Mouse (Mus musculus) hindbrain, embryonic 13.5 days (tissue): ENCODE data around the gene Scel. TPM values are rescaled to one million over a fixed set of nuclear protein-coding genes. Genes with fewer than 3 reads are reported as not detected.

ENCODE experiments used
- ATAC-seq: fragments of 200-750 bp; cut with Nextera tagmentation; 2 replicates; pipeline ENCODE4 v1.8.0; 2017; ENCODE audit warnings: moderate TSS enrichment; ENCODE audit not compliant: low FRiP score
- H3K27ac ChIP-seq: fragments of 300-500 bp; sonication (generic); 2 replicates; pipeline ENCODE4 v1.5.1; 2015; ENCODE audit warnings: inconsistent platforms, mild to moderate bottlenecking, moderate library complexity
- H3K27me3 ChIP-seq: fragments of 300-500 bp; sonication (generic); 2 replicates; pipeline ENCODE4 v1.6.1; 2015; ENCODE audit warnings: mild to moderate bottlenecking, inconsistent platforms
- H3K36me3 ChIP-seq: fragments of 300-500 bp; sonication (generic); 2 replicates; pipeline ENCODE4 v1.6.1; 2015; ENCODE audit warnings: mild to moderate bottlenecking, inconsistent platforms
- H3K4me1 ChIP-seq: fragments of 300-500 bp; sonication (generic); replicated peaks from 2 replicates; pipeline ENCODE4 v1.6.1; 2015; ENCODE audit warnings: inconsistent platforms
- H3K4me2 ChIP-seq: fragments of 300-500 bp; sonication (generic); 2 replicates; pipeline ENCODE4 v1.6.1; 2015; ENCODE audit warnings: inconsistent platforms, mild to moderate bottlenecking, moderate library complexity
- H3K4me3 ChIP-seq: fragments of 300-500 bp; sonication (generic); 2 replicates; pipeline ENCODE4 v1.5.1; 2015; ENCODE audit warnings: mild to moderate bottlenecking, inconsistent platforms
- H3K9ac ChIP-seq: fragments of 300-500 bp; sonication (generic); 2 replicates; pipeline ENCODE4 v1.6.1; 2015; ENCODE audit warnings: mild to moderate bottlenecking, inconsistent platforms
- H3K9me3 ChIP-seq: fragments of 300-500 bp; sonication (generic); 2 replicates; pipeline ENCODE4 v1.6.1; 2016; ENCODE audit warnings: inconsistent platforms
- WGBS: fragments of 180-500 bp; shearing (Covaris S2); methylation state at CpG from one replicate; pipeline ENCODE4 v1.1.7; 2015; 5-methylcytosine and 5-hydroxymethylcytosine counted together
- polyA plus RNA-seq: library from polyadenylated mRNA; unstranded; fragments of >200 nt; fragmentation: Nextera tagmentation; extraction: Ambion mirVana; gene quantifications from 2 replicates; pipeline ENCODE4 v1.2.1, GENCODE M21; 2015

Scel gene
- polyA plus RNA-seq, 1 experiment from 2014 or later: 0.16 TPM

DNA sequence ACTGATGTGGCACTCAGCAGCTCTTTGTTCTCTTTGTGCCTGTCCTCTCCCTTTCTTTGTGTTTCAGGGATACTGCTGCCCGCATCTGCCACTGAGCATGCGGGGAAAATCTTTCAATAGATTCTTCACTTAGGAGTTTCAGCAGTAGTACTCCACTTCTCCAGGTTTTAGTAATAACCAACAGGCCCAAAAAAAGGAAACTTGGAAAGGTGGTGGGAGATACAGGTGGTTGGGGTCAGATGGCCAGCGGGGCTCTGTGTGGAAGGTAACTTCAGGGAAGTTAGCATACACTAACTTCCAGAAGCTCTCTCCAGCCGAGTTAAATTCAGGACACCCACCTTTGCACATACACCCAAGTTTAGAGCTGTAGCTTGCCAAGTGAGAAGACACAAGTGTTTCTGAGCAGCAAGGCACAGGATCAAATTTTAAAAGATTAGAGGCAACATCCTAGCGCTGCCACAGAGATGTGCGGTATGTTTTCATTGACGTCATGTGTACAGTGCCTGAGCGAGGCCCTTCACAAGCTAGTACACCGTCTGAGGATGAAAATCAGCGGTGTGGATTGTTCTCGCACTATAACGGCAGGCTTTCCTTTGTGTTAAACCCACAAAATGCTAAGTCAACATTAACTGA is 135.6 kb downstream of the Scel start:
- H3K9ac ChIP-seq: no peak overlapping the region
- H3K4me2 ChIP-seq: peak overlapping the region; percentile 77
- H3K27ac ChIP-seq: 0 out of 2 replicates have a peak overlapping the region, but pooled peaks have one; percentile 5
- peaks cover 42% of the 10 kb centered on the region for H3K4me1 ChIP-seq
- no peak for ATAC-seq
- no peak overlapping the region for H3K4me3 ChIP-seq
- H3K36me3 ChIP-seq: no peaks in the 10 kb centered on the region
- H3K27me3 ChIP-seq: no peaks in the 10 kb centered on the region
- no peaks in the 10 kb centered on the region for H3K9me3 ChIP-seq
- 27% methylated on average over 12 of the region's 12 CpGs for WGBS

DNA sequence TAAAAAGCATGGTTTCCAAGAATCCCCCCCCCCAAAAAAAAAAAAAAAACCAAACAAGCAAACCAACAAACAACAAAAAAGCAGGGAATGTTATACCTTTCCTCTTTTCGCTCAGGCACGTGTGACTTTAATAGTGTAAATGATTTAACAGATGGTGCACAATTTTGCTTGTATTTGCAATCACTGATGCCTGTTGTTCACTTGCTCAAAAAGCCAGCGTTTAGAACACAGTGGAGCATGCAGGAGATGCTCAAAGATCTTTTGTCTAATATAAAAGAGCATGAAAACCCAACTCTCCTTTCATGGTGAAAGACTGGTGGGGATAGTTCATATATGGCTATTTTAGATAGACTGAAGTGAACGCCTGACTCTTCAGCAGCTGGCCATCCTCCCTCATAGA is 136.2 kb downstream of the Scel start:
- Histone ChIP-seq H3K4me3 (peak overlapping the region; percentile 97), H3K4me1 (peaks cover 47% of the 10 kb centered on the region), H3K36me3 (no peaks in the 10 kb centered on the region), H3K4me2 (peak overlapping the region; percentile 77), H3K27me3 (no peaks in the 10 kb centered on the region), H3K9me3 (no peaks in the 10 kb centered on the region), H3K9ac (0 out of 2 replicates have a peak overlapping the region, but pooled peaks have one; percentile 99), H3K27ac (peak overlapping the region; percentile 99)
- 30% methylated on average over 4 of the region's 4 CpGs for WGBS
- no peak for ATAC-seq

DNA sequence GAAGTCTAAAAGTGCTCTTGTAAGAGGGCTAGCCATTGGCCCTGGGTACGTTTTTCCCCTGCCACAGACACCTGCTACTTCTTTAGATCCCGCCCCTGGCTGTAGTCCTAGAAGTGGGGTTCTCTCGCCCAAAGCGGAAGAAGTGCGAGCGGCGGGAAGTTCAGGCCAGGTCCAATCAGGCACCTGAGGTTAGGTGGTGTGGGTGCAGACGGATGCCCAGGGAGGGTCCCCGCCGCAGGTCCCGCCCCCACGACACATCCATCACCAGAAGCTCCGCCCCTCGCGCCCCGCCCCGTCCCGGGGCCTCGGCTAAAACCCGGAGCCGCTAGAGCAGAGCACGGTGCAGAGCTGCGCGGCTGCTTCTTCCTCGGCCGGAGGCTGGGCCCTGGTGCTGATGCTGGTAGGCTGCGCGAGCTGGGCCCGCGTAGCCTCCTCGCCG is 136.8 kb downstream of the Scel start, which contains the start of gene Slain1:
Gene Slain1, plus strand, starts transcription at position 333 of the 439 bp plus-strand sequence.
- Histone ChIP-seq H3K36me3 (no peaks in the 10 kb centered on the region), H3K27me3 (no peaks in the 10 kb centered on the region), H3K9me3 (no peaks in the 10 kb centered on the region), H3K27ac (peak within 1 kb of the TSS; percentile 99), H3K4me1 (peaks cover 52% of the 10 kb centered on the region), H3K9ac (peak within 1 kb of the TSS; percentile 99), H3K4me3 (peak within 1 kb of the TSS; percentile 97), H3K4me2 (peak within 1 kb of the TSS; percentile 77)
- 3% methylated on average over 29 of the region's 32 CpGs for WGBS
- ATAC-seq: peak; percentile 97

DNA sequence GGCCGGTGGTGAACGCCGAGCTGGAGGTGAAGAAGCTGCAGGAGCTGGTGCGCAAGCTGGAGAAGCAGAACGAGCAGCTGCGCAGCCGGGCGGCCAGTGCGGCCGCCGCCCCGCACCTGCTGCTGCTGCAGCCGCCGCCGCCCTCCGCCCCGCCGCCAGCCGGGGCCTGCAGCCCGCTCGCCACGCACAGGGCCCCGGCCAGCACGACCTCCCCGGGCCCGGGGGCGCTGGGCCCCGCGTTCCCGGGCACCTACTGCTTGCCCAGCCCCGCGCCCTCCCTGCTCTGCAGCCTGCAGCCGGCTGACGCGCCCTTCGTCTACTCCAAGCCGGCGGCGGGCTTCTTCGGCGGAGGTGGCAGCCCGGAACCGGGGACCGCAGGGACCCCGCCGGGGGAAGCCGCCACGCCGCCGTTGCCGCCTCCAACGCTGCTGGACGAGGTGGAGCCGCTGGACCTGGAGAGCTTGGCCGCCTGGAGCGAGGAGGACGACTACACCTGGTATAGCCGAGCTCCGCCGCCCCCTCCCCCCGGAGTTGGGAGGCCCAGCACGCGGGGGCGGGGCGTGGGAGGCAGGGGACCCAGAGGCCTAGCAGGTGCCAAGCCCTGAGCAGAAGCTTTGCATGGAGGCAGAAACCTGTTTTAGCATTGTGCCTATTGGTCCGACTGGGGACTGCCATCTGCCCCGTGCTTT is 137.4 kb downstream of the Scel start:
- H3K4me2 ChIP-seq: peak overlapping the region; percentile 77
- WGBS: 1% methylated on average over 42 of the region's 67 CpGs
- no peaks in the 10 kb centered on the region for H3K27me3 ChIP-seq
- H3K36me3 ChIP-seq: no peaks in the 10 kb centered on the region
- H3K27ac ChIP-seq: peak overlapping the region; percentile 99
- peak; percentile 75 for ATAC-seq
- H3K4me3 ChIP-seq: peak overlapping the region; percentile 97
- H3K4me1 ChIP-seq: peaks cover 57% of the 10 kb centered on the region
- peak overlapping the region; percentile 99 for H3K9ac ChIP-seq
- H3K9me3 ChIP-seq: no peaks in the 10 kb centered on the region

DNA sequence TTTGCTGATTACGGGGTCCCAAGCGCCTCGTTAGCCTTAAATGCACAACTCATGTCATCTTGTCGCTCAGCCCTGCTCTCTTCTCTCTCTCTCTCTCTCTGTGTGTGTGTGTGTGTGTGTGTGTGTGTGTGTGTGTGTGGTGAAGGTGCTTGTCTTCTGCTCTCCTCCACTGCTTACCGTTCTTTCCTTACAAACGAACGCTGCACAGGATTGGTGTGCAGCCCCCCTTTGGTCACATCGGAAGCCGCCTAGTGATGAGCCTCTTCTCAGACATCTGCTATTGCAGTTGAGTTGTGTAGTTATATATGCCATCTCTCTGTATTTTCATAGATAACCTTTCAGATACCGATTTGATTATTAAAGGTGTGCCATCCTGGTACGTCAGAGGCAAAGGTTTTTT is 138.0 kb downstream of the Scel start:
- peak; percentile 41; the same call in 1 of the 2 replicates for ATAC-seq
- Histone ChIP-seq H3K27ac (peak overlapping the region; percentile 99), H3K27me3 (no peaks in the 10 kb centered on the region), H3K9me3 (no peaks in the 10 kb centered on the region), H3K36me3 (no peaks in the 10 kb centered on the region), H3K4me2 (peak overlapping the region; percentile 77), H3K9ac (peak overlapping the region; percentile 99), H3K4me1 (peaks cover 63% of the 10 kb centered on the region), H3K4me3 (peak overlapping the region; percentile 97)
- 3% methylated on average over 11 of the region's 11 CpGs for WGBS

DNA sequence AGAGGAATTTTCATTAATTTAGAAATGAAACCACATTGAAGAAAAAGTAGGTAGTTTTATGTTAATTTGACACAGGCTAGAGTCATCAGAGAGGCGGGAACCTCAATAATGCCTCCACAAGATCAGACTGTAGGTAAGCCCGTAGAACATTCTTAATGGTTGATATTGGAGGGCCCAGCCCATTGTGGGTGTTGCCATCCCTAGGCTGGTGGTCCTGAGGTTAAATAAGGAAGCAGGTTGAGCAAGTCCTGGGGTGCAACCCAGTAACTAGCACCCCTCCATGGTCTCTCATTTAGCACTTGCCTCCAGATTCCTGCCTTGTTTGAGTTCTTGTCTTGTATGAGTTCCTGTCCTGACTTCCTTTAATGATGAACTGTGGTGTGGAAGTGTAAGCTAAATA is 138.4 kb downstream of the Scel start:
- Histone ChIP-seq H3K27ac (peak overlapping the region; percentile 99), H3K9ac (peak overlapping the region; percentile 99), H3K4me1 (peaks cover 67% of the 10 kb centered on the region), H3K9me3 (no peaks in the 10 kb centered on the region), H3K4me3 (peak overlapping the region; percentile 97), H3K4me2 (peak overlapping the region; percentile 77), H3K27me3 (no peaks in the 10 kb centered on the region), H3K36me3 (no peaks in the 10 kb centered on the region)
- WGBS: 53% methylated on average over 2 of the region's 2 CpGs
- ATAC-seq: no peak

DNA sequence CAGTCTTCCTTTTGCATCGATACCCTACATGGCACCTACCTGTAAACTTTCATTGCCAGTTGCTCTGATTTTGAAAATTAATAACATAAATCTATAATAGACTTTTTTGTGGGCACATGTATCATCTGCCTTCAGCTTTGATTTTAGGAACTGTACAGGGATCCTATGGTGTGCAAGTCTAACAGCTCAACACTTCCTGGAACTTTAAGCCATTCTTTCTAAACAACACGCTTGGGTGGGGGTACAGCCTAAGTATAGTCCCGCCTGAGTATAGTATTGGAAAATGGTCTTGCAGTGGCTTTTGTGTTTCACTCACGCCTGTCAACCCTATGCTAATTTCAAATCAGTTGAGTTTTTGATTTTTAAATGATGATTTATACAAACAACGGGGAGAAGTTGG is 139.4 kb downstream of the Scel start:
- peaks cover 68% of the 10 kb centered on the region for H3K4me1 ChIP-seq
- peak overlapping the region; percentile 97; the same call in 1 of the 2 replicates for H3K4me3 ChIP-seq
- H3K4me2 ChIP-seq: peak overlapping the region; percentile 77

DNA sequence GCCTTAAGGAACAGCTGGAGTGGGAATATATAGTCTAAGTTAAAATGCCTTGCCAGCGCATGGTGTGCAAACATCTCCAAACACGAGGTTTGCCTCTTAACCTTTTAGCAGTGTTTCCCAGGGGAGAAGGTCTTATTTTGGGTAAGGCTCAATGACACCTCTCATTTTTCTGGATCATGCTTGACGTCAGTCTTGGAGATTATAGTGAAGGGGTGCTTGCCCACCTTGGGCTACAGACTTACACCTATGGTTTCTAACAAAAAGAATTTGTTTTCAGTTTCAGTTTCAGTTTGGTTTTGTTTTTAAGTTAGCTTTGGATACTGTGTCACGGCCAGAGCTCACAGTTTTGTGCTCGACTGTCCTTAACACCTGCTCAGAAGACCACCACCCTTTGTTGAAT is 140.7 kb downstream of the Scel start:
- Histone ChIP-seq H3K9me3 (no peaks in the 10 kb centered on the region), H3K36me3 (peaks cover 14% of the 10 kb centered on the region), H3K4me2 (0 out of 2 replicates have a peak overlapping the region, but pooled peaks have one; percentile 23), H3K9ac (no peak overlapping the region), H3K4me1 (peaks cover 59% of the 10 kb centered on the region), H3K4me3 (no peak overlapping the region), H3K27me3 (no peaks in the 10 kb centered on the region), H3K27ac (no peak overlapping the region)
- no peak for ATAC-seq
- WGBS: 65% methylated on average over 5 of the region's 5 CpGs

More for the DNA sequence above, 139.4 kb downstream of the Scel start:
- Histone ChIP-seq H3K27me3 (no peaks in the 10 kb centered on the region), H3K36me3 (peaks cover under 1% of the 10 kb centered on the region; the same call in 1 of the 2 replicates), H3K9me3 (no peaks in the 10 kb centered on the region), H3K9ac (no peak overlapping the region), H3K27ac (no peak overlapping the region)
- WGBS: 79% methylated on average over 5 of the region's 5 CpGs
- ATAC-seq: no peak

DNA sequence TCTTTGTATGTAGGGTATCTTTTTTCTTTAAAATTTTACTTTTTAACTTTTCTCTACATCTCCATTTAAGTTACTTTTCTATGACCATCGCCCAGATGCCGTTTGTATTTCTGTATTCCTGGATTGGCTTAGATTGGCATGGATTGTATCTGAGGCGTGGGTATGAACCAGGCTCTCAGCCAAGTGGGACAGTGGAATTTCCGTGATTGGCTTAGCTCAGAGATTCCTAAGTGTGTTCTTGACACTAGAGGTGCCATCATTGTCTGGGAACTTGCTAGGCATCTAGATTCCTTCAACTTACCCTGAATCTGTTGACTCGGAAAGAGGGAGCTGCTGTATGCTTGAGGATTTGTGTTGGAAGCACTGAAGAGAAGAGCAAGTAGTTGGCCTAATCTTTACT is 142.3 kb downstream of the Scel start:
- ATAC-seq: no peak
- H3K36me3 ChIP-seq: peaks cover 20% of the 10 kb centered on the region
- no peak overlapping the region for H3K27ac ChIP-seq
- H3K4me2 ChIP-seq: no peak overlapping the region
- no peak overlapping the region for H3K9ac ChIP-seq
- H3K27me3 ChIP-seq: no peaks in the 10 kb centered on the region
- WGBS: 73% methylated on average over 5 of the region's 5 CpGs
- H3K4me3 ChIP-seq: no peak overlapping the region
- peaks cover 50% of the 10 kb centered on the region for H3K4me1 ChIP-seq
- no peaks in the 10 kb centered on the region for H3K9me3 ChIP-seq

DNA sequence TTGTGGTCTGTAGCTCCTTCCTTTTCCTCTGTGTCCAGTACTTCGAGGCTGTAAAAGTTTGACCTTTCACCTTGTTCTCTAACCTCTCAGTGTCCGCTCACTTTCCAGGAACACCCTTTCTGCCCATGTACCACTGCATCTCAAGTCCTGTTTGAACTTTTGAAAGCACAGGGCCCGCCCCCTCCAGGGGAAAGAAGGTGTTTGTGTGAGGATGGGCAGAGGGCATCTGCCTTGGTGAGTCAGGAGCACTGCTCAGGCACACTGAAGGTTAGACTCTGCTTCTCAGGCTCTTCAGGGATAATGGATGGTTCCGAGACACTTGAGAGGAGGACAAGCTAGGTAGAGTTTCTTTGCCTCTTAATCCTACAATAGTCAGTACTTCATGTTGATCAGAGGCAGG is 144.7 kb downstream of the Scel start:
- Histone ChIP-seq H3K4me1 (peaks cover 38% of the 10 kb centered on the region), H3K36me3 (peaks cover 22% of the 10 kb centered on the region), H3K27me3 (no peaks in the 10 kb centered on the region), H3K9ac (no peak overlapping the region), H3K4me2 (no peak overlapping the region), H3K9me3 (no peaks in the 10 kb centered on the region), H3K4me3 (no peak overlapping the region), H3K27ac (no peak overlapping the region)
- no peak for ATAC-seq
- WGBS: 86% methylated on average over 4 of the region's 4 CpGs
